Mouse (Mus musculus): ENCODE results near the gene C1ql2.

GRCm38 (mm10) chr1:120296936-120297335 is 43.4 kb upstream of the C1ql2 start:
- TF ChIP-seq CTCF (IDR thresholded peaks at IDR 0.05) (peak; percentile 9; the same call in 1 of the 2 replicates), EP300 (IDR thresholded peaks at IDR 0.05) (no peak)
